Mouse (Mus musculus) kidney, adult 11 months (tissue): ENCODE data around the gene Ptgdr2.

ENCODE experiments used
- DNase-seq: peaks from one replicate; pipeline ENCODE4 v3.0.0; 2022

Ptgdr2 gene

DNA sequence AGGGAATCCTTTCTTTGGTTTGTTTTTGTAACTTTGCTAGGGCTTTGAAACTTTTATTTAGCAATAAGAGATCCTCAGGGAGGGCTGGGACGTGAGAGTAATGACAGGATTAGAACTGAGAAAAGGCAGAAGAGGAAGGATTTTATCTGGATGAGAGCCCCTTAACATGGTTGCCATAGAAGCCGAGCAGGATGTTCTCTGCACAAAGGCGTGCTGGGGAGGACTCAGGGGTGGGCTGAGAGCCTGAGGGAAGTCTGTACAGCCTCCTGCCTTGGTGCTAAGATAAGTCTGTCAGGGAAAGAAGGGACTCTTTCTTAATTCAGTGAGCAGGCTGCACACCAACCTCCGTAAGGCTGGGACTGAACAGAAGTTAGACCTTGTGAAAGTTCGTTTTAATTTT is 1.9 kb upstream of the Ptgdr2 start:
- no peak for DNase-seq

DNA sequence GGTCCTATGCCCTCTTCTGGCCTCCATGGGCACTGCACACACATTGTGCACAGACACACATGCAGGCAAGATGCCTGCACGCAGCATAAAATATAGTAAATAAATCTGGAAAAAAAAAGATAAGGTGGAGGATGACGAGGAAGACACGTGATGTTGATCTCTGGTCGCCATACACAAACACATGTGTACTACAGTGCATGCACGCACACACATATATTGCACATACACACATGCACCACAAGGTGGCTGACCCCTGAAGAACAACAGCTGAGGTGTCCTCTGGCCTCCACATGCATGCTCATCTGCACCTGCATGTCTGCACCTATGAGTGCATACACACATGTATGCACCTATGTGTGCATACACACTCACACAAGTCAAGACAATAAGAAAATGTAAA is 883 bp upstream of the Ptgdr2 start:
- DNase-seq = no peak

DNA sequence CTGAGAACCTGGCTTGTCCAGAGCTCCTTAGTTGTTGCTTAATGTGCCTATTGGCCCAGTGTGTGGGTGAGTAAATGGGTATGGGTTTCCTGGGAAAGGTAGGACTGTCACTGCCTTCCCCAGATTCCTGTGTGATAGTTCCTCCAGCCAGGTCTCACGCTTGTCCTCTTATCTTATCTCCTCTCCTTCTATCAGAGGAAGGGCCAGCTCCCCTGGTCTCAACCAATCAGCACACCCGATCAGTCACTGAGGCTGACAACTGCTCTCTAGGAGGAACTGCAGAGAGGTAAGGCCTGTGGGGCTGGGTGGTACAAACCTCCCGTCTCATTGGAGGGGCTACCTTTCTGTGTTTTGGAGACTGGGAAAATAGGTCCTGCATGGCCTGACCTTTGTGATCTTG is 1.8 kb downstream of the Ptgdr2 start:
- DNase-seq = no peak

DNA sequence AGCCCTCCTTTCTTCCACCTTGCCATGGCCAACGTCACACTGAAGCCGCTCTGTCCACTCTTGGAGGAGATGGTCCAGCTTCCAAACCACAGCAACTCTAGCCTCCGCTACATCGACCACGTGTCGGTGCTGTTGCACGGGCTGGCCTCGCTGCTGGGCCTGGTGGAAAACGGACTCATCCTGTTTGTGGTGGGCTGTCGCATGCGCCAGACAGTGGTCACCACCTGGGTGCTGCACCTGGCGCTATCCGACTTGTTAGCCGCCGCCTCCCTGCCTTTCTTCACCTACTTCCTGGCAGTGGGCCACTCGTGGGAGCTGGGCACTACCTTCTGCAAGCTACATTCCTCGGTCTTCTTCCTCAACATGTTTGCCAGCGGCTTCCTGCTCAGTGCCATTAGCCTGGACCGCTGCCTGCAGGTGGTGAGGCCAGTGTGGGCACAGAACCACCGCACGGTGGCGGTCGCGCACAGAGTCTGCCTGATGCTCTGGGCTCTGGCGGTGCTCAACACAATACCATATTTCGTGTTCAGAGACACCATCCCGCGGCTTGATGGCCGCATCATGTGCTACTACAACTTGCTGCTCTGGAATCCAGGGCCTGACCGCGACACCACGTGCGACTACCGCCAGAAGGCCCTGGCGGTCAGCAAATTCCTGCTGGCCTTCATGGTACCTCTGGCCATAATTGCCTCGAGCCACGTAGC is 3.3 kb downstream of the Ptgdr2 start:
- peak; percentile 62 for DNase-seq

DNA sequence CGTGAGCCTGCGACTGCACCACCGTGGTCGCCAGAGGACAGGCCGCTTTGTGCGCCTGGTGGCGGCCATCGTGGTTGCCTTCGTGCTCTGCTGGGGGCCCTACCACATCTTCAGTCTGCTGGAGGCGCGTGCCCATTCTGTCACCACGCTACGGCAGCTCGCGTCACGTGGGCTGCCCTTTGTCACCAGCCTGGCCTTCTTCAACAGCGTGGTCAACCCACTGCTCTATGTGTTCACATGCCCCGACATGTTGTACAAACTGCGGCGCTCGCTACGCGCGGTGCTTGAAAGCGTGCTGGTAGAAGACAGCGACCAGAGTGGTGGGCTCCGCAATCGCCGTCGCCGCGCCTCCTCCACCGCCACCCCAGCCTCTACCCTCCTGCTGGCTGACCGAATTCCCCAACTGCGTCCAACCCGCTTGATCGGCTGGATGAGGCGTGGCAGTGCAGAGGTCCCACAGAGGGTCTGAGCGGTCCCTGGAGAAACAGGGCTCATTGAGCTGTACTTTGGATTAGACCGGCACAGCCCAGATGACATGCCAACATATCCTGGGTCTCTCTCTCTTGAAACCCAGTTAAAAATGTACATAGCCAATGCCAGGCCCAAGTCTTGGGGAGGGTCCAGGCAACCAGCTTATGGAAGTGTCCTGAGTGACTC is 4.0 kb downstream of the Ptgdr2 start:
- DNase-seq = no peak

DNA sequence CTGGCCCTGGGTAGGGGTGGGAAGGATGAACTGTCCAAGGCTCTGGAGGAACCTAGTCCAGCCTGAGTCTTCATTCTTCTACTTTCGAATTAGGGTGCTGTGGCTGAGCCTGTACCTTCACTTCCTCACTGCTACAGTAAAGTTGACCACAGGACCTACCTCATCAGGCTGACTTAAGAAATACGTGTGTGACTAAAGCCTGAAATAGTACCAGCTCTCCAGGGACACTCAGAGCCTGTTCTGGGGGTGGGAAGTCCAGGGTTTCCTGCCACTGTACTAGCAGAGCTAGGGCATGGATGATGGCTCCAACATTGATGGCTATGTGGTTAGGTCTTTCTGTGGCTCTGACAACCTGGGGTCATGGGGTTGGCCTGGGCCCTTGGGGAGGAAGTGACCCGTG is 7.0 kb downstream of the Ptgdr2 start:
- no peak for DNase-seq

DNA sequence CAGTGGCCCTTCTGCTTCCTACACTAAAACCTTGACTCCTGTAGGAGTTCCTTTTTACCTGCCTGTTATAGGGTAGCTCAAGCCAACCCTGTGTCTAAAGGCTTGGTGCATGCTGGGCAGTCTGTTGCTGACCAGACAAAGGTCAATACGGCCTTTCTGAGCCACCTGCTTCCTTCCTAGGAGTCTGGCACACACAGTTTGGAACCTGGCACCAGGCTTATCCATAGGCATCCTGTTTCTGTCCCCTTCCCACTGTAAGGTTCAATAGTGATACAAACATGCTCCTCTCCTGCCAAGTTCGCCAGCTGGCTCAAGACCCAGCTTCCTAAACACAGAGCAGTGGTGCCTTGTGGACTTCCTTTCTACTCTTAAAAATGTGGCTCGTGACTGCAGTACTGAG is 9.5 kb downstream of the Ptgdr2 start:
- DNase-seq = no peak

DNA sequence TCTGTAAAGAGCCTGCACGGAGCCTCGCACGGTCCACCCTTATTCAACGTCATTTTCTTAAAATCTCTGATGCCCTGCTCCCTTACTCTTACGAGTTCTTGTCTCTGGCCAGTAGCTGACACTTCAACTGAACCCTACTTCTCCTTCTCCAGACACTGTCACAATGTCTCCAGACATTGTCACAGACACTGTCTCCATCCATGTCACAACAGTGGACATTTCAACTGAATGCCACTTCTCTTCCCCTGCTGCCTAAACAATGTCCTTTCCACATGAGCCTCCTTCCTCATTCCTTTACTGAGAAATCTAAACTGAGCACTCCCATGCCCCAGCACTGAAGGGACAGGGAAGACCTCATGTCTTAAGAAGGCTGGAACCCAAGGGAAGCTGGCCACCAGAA is 10.3 kb downstream of the Ptgdr2 start:
- DNase-seq = no peak

DNA sequence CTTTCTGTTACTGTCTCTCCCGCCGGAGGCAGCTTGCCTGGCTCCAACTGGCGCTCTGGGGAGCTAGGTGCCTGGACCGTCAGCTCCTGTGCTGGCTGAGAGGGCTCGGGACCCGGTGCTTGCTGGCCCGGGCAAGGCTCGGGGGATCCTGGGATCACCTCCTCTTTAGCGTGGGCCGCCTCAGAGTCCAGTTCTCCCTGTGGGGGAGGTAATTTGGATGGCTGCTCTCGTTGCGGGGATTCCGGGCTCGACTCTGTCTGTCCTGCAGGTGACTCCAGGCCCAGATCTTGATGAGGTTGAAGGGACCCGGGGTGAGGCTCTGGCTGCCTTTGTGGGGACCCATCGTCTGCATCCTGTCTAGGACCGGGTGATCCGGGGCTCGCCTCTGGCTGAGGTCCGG is 11.5 kb downstream of the Ptgdr2 start:
- peak; percentile 8 for DNase-seq

DNA sequence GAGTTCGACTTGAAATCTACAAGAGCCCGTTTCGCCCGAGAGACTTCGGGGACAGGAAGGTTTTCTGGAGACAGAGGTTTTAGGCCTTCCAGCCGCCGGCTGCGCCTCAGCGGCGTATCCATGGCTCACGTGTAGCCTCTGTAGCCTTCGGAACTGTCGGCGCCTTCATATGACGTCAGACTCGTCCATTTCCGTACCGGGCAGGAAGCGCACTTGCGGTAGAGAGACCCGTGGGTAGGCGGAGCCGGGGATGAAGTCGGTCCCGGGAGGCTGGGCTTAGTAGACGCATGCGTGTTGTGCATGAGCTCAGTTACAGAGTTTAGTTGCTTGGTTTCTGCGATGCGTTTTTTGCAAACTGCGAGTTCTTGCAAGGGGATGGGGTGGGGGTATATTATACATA is 12.2 kb downstream of the Ptgdr2 start, which contains the start of gene Ccdc86:
Gene Ccdc86 (minus strand): TSS at position 155 of the 400 bp plus-strand sequence.
- DNase-seq = peak; percentile 95

DNA sequence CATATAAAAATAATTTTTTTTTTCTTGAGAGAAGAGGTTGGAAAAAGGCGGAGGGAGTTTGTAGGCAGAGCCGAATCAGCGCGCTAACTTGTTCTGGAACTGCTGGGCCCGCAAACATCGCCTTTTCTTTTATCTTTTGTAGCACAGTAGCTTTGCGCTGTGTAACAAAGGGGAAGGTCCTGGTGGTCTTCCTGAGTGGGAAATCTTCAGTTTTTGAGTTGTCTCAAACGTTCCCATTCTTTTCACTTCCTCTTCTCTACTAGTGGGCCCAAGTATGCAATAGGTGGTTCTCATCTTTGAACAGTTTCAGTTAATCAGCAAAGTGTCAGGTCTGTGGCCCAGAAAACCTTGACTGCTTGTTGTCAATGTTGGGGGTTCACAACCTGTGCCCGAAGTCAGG is 12.6 kb downstream of the Ptgdr2 start:
- DNase-seq = no peak

DNA sequence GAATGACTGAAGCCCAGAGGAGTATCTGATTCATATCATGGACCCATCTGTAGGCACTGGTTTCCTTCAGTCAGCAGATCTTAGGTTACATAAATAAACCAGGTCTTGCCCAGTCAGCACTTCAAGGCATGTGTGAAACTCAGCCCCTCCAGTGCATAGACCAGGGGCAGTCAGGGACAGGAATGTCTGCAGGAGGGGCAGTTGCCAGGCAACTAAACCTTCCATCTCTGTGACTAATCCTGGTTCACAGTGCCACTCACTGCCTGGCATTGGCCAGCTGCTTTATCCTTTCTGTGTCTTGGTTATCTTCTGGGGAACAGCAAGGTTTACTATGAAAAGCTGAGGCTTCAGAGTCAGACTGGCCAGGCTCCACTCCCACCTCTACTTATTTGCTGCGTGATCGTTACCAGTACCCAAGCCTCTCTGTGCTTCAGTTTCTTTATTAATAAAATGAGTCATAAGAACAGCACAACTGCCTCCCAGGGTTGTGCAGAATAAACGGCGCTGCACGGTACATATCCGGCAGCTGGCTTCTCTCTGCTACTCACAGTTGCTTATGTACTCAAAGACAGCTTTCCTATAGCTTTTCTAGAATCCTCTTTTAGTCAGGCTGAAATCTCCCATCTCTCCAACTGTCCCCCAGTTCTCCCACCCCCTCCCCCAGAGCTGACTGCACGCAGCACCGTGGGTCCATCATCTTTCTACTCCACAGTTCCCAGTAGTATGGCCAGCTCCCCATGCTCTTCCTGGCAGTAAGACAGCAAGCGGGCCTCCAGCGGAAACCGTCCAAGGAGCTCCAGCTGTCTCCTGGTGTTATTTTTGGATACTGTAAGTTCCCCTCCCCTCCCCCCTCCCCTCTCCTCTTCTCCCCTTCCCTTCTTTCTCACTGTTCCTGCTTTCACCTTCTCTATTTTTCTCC is 15.3 kb downstream of the Ptgdr2 start:
- DNase-seq = peak; percentile 8

DNA sequence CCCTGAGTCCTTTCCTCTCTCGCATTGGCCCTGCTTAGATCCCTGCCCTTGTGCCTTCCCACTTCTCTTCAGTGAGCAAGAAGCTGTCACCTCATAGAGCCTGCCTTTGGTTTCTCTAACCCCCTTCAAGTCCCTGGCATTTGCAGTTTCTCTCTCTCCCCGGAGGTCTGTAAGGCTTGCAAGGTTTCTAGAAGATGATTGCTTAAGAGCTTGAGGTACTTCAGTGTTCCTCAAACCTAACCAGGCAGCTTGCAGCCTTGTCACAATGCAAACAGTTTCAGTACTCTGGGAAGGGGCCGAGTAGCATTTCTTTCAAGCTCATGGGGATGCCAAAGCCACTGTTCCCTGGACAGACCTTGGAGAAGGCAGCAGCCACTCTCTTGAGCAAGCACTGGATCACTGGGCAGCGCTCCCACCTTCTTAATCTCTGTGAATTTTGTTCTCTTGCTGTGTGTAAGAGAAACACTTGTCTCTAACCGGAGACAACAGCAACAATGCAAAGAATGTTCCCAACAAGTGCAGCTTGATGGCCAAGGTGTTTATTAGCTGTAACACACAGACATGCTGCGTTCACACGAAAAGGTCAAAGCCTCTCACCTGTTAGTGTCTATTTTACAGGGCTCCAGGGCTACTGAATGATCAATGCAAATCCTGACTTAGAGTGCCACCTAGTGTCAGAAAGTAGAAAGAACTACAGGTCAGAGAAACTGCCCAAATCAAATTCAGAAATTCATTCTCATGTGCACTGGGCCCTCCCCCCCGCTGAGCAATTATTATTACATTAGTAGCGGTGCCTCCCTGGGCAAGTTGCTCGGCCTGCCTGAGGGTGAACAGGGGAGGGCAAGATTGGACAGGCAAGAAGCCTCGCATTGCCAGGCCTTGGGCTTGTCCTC is 22.4 kb downstream of the Ptgdr2 start:
- no peak for DNase-seq

DNA sequence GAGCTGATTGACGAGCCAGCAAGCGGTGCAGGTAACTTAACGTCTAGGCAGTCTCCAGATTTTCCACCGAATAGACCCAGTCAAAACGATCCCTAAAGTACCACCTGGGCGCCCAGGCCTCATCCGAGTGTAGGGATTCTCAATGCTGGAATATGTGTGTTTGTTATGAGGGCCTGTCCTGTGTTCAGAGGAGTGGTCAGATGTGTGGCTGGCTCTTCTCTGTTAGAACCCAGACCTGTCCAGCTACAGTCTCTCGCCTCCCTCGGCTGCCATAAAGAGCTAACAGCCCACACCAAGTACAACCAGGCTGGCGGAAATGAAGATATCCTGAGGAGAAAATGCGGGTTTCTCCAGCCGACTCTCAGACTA is 23.0 kb downstream of the Ptgdr2 start:
- no peak for DNase-seq

DNA sequence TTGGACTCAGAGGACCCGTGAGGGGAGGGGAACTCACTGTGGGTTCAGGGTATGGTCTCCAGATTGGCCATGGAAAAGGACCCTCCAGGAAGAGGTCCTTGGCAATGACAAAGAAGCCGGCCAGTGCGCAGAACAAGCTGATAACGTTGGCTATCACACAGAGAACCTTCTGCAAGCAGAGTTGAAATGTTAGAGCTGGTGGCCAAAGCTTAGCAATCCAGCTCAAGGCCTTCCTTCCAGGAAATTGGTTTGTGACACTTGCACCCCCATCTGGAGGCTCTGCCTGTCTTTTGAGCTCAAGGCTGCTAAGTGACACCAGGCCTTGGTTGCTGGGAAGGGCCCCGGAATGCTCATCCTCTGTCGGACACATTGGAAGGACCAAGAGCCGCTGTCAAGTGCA is 28.8 kb downstream of the Ptgdr2 start:
- no peak for DNase-seq

DNA sequence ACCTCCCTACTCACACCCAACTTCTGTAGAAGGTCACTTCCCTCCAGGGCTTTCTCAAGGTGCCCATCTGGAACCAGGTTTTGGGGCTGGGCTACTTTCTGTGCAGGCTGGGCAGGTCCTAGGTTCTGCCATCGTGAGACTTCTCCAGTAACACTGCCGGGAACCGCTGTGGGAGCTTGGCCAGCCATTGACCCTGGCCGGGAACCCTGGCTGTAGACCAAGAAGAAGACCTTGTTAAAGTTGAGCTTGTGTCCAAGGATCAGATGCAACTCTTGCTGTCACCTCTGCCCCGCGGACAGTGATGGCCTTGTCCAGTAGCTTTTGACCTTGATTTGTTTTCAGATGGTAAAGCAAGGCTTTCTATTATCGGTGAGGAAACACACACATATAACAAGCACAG is 31.6 kb downstream of the Ptgdr2 start:
- no peak for DNase-seq

DNA sequence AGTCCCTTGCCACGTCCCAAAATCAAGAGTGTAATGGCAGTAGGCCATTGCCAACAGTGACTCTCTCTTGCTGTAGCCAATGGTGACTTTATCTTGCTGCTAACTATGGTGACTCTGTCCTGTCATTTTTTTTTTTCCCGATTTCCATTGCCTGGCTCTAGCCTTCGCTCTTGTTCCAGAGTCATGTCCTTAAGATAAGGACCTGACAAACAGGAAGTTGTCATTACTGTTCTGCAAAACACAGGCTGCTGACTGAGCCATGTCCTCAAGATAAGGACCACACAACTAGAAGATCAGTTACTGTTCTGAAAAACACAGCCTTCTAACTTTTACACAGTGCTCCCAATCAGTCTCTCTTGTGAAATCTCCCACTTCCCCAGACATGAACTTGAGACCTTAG is 33.5 kb downstream of the Ptgdr2 start:
- DNase-seq = no peak

DNA sequence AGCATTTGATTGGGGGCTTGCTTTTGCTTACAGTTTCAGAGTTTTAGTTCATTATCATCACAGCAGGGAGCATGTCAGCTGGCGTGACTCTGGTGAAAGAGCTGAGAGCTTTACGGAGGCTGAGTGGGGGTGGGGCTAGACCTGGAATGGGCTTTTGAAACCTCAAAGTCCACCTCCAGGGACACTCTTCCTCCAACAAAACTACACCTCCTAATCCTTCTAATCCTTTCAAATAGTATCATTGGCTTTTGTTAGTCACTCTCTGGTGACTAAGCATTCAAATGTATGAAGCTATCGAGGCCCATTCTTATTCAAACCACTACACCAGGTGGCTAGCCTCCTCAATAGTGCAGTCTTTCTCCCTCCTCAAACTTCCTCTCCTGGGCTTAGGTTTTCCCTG is 35.7 kb downstream of the Ptgdr2 start:
- DNase-seq = no peak

DNA sequence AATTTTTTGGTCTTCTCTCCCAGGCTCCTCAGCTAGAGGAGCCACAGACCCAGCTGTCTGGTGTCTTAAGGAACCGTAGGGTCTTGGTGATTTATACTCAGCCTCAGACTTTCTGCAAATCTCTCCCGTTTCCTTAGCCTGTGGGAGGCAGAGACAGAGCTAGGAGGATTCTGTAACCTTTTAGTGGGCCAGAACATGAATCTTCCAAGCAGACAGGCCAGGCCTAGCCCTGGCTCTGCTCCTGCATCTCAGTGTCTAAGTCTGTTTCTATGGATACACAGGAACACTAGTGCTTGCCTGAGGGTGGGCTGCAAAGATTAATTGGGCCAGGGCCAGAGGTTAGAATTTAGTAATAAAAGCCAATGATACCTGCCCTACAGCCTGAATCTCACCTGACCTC is 36.2 kb downstream of the Ptgdr2 start:
- no peak for DNase-seq

DNA sequence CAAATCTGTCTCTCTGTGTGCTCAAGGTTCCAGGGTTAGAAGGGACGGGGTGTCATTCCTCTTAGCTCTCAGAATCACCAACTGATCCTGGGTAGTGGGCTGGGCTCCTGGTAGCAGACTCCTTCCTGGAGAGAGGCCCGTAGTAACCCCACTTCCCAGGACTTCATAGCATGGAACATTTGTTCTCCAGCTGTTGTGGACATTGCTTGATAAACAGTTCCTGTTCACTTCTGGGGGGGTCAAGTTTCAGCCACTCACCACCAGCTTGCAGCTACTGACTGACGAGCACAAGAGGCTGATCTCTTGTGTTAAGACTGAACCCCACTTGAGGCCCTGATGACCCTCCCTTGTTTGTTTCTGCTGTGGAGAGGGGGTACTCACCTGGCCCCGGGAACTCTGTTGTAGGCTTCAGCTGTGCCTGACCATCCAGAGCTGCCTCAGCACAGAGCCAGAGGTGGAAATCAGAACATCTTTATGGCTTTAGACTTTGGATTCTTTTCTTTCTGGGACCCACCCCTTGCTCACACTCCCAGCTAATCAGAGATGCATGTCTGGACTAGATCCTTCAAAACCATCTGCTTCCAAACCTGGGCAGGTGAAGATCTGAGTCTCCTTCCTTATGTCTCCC is 37.4 kb downstream of the Ptgdr2 start, which contains the start of gene Ms4a10:
Gene Ms4a10 (minus strand): TSS at position 433 of the 628 bp plus-strand sequence.
- DNase-seq = no peak

DNA sequence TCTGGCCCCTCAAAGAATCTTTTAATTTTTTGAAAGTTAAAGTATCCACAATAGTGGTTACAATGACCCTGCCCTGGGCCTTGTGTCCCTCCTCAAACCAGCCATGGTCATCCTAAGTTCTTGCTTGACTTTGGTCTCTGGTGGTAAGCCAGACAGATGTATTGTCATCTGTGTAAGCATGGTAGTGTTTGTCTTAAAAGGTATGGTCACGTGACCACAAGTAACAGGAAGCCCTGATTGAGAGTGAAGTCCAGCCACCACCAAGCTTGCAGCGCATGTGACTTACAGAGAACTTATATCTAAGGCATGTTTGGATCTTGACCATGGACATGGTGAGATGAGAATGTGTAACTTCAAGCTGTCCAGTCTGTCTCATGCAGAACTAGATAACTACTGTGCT is 38.2 kb downstream of the Ptgdr2 start:
- DNase-seq = no peak

DNA sequence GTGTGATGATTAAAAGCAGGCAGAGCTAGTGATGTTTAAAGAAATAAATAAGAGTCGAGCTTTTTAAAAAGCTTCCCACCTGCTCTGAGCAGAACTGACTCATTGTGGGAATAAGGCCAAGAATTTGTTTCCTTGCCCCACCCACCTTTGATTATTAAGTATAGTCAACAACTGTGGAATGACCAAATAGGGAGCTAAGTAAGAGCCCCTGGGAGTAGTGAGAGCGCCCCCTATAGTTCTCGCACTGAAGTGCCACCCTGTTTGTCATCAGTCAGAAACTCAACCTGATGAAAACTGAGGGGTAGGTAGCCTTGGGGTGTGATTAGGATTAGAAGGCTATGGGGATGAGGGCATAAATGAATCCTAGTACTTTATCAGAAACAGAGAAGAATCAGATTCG is 39.4 kb downstream of the Ptgdr2 start:
- no peak for DNase-seq
